Comparison of ENCODE assay signal across 29 mouse cellular contexts in genomic region chr4:150491710-150492109, GRCm38 (mm10).
DNase-seq lines count a peak whose midpoint lies in the region; ATAC-seq and TF ChIP-seq lines count a peak whose summit lies in the region.
"Had no signal": no experiment of that assay in that cellular context is flagged by ENCODE, and none has a peak within 500 bp of the region (broad histone marks: within the 10 kb centered on the region; RNA-seq: fewer than 3 reads in every experiment).

No protein-coding gene starts in this region.

- H3K27ac ChIP-seq in forebrain, embryonic 13.5 days, result peak overlapping the region; percentile 51
- no peak overlapping the region; the same call in 1 of the 2 replicates for H3K27ac ChIP-seq in forebrain, embryonic 16.5 days (ENCODE audit: low read length)
- H3K27ac ChIP-seq in hindbrain, embryonic 15.5 days (replicated peaks), result 0 out of 2 replicates have a peak overlapping the region, but pooled peaks have one; percentile 38
- H3K27ac ChIP-seq in hindbrain, embryonic 10.5 days, result no peak overlapping the region
- H3K27ac ChIP-seq in midbrain, postnatal 0 days (ENCODE audit: low read depth, low read length), result no peak overlapping the region
- H3K27ac ChIP-seq in midbrain, embryonic 15.5 days, result no peak overlapping the region
- H3K27ac ChIP-seq: embryonic facial prominence, embryonic 12.5 days; embryonic facial prominence, embryonic 15.5 days; gastrocnemius, adult 2 months; heart, embryonic 15.5 days; hindbrain, embryonic 14.5 days had no signal

- H3K27me3 ChIP-seq in forebrain, embryonic 13.5 days, result no peaks in the 10 kb centered on the region
- H3K27me3 ChIP-seq in forebrain, embryonic 16.5 days (replicated peaks; ENCODE audit: control insufficient read depth, insufficient read depth, low read length), result no peaks in the 10 kb centered on the region
- no peaks in the 10 kb centered on the region for H3K27me3 ChIP-seq in hindbrain, embryonic 15.5 days
- no peaks in the 10 kb centered on the region for H3K27me3 ChIP-seq in hindbrain, embryonic 10.5 days (ENCODE audit: insufficient read depth, poor library complexity, severe bottlenecking)
- no peaks in the 10 kb centered on the region for H3K27me3 ChIP-seq in midbrain, postnatal 0 days (ENCODE audit: insufficient read depth, low read length)
- H3K27me3 ChIP-seq in midbrain, embryonic 15.5 days (replicated peaks), result no peaks in the 10 kb centered on the region
- H3K27me3 ChIP-seq: CH12.LX; embryonic facial prominence, embryonic 12.5 days; embryonic facial prominence, embryonic 15.5 days; heart, embryonic 12.5 days; heart, embryonic 15.5 days; Patski had no signal

- H3K9me3 ChIP-seq in forebrain, embryonic 13.5 days (replicated peaks), result no peaks in the 10 kb centered on the region
- no peaks in the 10 kb centered on the region for H3K9me3 ChIP-seq in forebrain, embryonic 16.5 days (ENCODE audit: control insufficient read depth, low read length)
- H3K9me3 ChIP-seq in hindbrain, embryonic 15.5 days, result no peaks in the 10 kb centered on the region
- H3K9me3 ChIP-seq in hindbrain, embryonic 10.5 days, result no peaks in the 10 kb centered on the region
- H3K9me3 ChIP-seq in midbrain, postnatal 0 days (ENCODE audit: low read length), result no peaks in the 10 kb centered on the region
- no peaks in the 10 kb centered on the region for H3K9me3 ChIP-seq in midbrain, embryonic 15.5 days
- H3K9me3 ChIP-seq: embryonic facial prominence, embryonic 12.5 days; embryonic facial prominence, embryonic 15.5 days; G1E; heart, embryonic 12.5 days; heart, embryonic 15.5 days had no signal

- H3K4me2 ChIP-seq in forebrain, embryonic 13.5 days, result no peak overlapping the region
- H3K4me2 ChIP-seq in forebrain, embryonic 16.5 days (ENCODE audit: low read length), result no peak overlapping the region
- no peak overlapping the region for H3K4me2 ChIP-seq in hindbrain, embryonic 15.5 days
- H3K4me2 ChIP-seq in midbrain, postnatal 0 days (ENCODE audit: low read depth, low read length, poor library complexity, severe bottlenecking), result no peak overlapping the region
- no peak overlapping the region for H3K4me2 ChIP-seq in midbrain, embryonic 15.5 days
- H3K4me2 ChIP-seq: embryonic facial prominence, embryonic 12.5 days; embryonic facial prominence, embryonic 15.5 days; heart, embryonic 12.5 days; heart, embryonic 15.5 days; hindbrain, embryonic 14.5 days had no signal

- no peak for ATAC-seq in forebrain, embryonic 13.5 days
- no peak for ATAC-seq in forebrain, embryonic 16.5 days
- ATAC-seq in hindbrain, embryonic 15.5 days (ENCODE audit: low FRiP score, low read depth), result no peak
- ATAC-seq in midbrain, postnatal 0 days (ENCODE audit: low FRiP score), result no peak
- ATAC-seq in midbrain, embryonic 15.5 days (replicated peaks), result no peak
- ATAC-seq: forebrain, postnatal 0 days; Patski had no signal

- H3K36me3 ChIP-seq in forebrain, embryonic 13.5 days (ENCODE audit: poor library complexity, severe bottlenecking), result no peaks in the 10 kb centered on the region
- no peaks in the 10 kb centered on the region for H3K36me3 ChIP-seq in forebrain, embryonic 16.5 days (ENCODE audit: control insufficient read depth, insufficient read depth)
- H3K36me3 ChIP-seq in hindbrain, embryonic 15.5 days, result no peaks in the 10 kb centered on the region
- H3K36me3 ChIP-seq in hindbrain, embryonic 10.5 days, result peaks cover 11% of the 10 kb centered on the region; the same call in 1 of the 2 replicates
- no peaks in the 10 kb centered on the region for H3K36me3 ChIP-seq in midbrain, postnatal 0 days (ENCODE audit: insufficient read depth, low read length)
- no peaks in the 10 kb centered on the region for H3K36me3 ChIP-seq in midbrain, embryonic 15.5 days (replicated peaks)
- H3K36me3 ChIP-seq: embryonic facial prominence, embryonic 12.5 days; embryonic facial prominence, embryonic 15.5 days; heart, embryonic 12.5 days; heart, embryonic 15.5 days had no signal

- no peak overlapping the region for H3K4me3 ChIP-seq in forebrain, embryonic 13.5 days
- no peak overlapping the region for H3K4me3 ChIP-seq in forebrain, embryonic 16.5 days (replicated peaks; ENCODE audit: low read length)
- H3K4me3 ChIP-seq in hindbrain, embryonic 15.5 days, result no peak overlapping the region
- no peak overlapping the region for H3K4me3 ChIP-seq in hindbrain, embryonic 10.5 days
- H3K4me3 ChIP-seq in midbrain, postnatal 0 days (ENCODE audit: low read depth, low read length), result no peak overlapping the region
- no peak overlapping the region for H3K4me3 ChIP-seq in midbrain, embryonic 15.5 days
- H3K4me3 ChIP-seq: embryonic facial prominence, embryonic 12.5 days; embryonic facial prominence, embryonic 15.5 days; gastrocnemius, adult 2 months; heart, embryonic 12.5 days; heart, embryonic 15.5 days had no signal

- H3K9ac ChIP-seq in forebrain, embryonic 13.5 days, result no peak overlapping the region
- H3K9ac ChIP-seq in forebrain, embryonic 16.5 days (replicated peaks; ENCODE audit: low read depth, low read length), result no peak overlapping the region
- H3K9ac ChIP-seq in hindbrain, embryonic 15.5 days, result no peak overlapping the region
- no peak overlapping the region for H3K9ac ChIP-seq in midbrain, postnatal 0 days (replicated peaks; ENCODE audit: low read length, poor library complexity, severe bottlenecking)
- H3K9ac ChIP-seq in midbrain, embryonic 15.5 days, result no peak overlapping the region
- H3K9ac ChIP-seq: embryonic facial prominence, embryonic 12.5 days; embryonic facial prominence, embryonic 15.5 days; forebrain, postnatal 0 days; heart, embryonic 12.5 days; heart, embryonic 15.5 days; hindbrain, embryonic 14.5 days had no signal

- 61% methylated on average over 4 of the region's 4 CpGs for WGBS in forebrain, embryonic 13.5 days
- WGBS in forebrain, embryonic 16.5 days, result 48% methylated on average over 4 of the region's 4 CpGs
- 66% methylated on average over 4 of the region's 4 CpGs for WGBS in hindbrain, embryonic 15.5 days
- 81% methylated on average over 4 of the region's 4 CpGs for WGBS in hindbrain, embryonic 10.5 days
- WGBS in midbrain, postnatal 0 days, result 66% methylated on average over 4 of the region's 4 CpGs
- 64% methylated on average over 4 of the region's 4 CpGs for WGBS in midbrain, embryonic 15.5 days

- DNase-seq in hindbrain, embryonic 10.5 days (ENCODE audit: low spot score), result no peak
- peak; percentile 21 for DNase-seq in midbrain, postnatal 0 days (ENCODE audit: low spot score)
- DNase-seq in retina, postnatal 1 day, result peak; percentile 54
- DNase-seq in right cerebral cortex, postnatal 4 days, result no peak
- DNase-seq: adrenal gland, postnatal 10 days; adrenal gland, postnatal 36 days; B cell, adult 2 months; cerebellum, adult 11-12 months; cerebellum, adult 8-10 months; cerebellum, postnatal 25 days; forebrain, postnatal 0 days; gastrocnemius, adult 2 months; gastrocnemius, postnatal 14 days; heart, adult 11 months; heart, postnatal 10 days; heart, postnatal 36 days; kidney, adult 11 months had no signal

- peaks cover 44% of the 10 kb centered on the region for H3K4me1 ChIP-seq in forebrain, embryonic 13.5 days
- H3K4me1 ChIP-seq in forebrain, embryonic 16.5 days (replicated peaks; ENCODE audit: control insufficient read depth, insufficient read depth, low read length), result peaks cover 39% of the 10 kb centered on the region
- peaks cover 60% of the 10 kb centered on the region for H3K4me1 ChIP-seq in hindbrain, embryonic 15.5 days (replicated peaks)
- H3K4me1 ChIP-seq in hindbrain, embryonic 10.5 days (replicated peaks), result peaks cover 33% of the 10 kb centered on the region
- peaks cover 16% of the 10 kb centered on the region; the same call in 1 of the 2 replicates for H3K4me1 ChIP-seq in midbrain, postnatal 0 days (ENCODE audit: insufficient read depth, low read length)
- H3K4me1 ChIP-seq in midbrain, embryonic 15.5 days, result peaks cover 50% of the 10 kb centered on the region

- no peak for TF ChIP-seq CTCF in midbrain, postnatal 0 days (IDR thresholded peaks at IDR 0.05)

Comparison
In these comparisons a context has a peak if more than half of its experiments do, and no peak if none do; other contexts are left out.
1. H3K27ac ChIP-seq: peak in forebrain, embryonic 13.5 days (single experiment) and hindbrain, embryonic 15.5 days (single experiment); none in forebrain, embryonic 16.5 days (single experiment), hindbrain, embryonic 10.5 days (single experiment), midbrain, postnatal 0 days (single experiment) and midbrain, embryonic 15.5 days (single experiment).
2. DNase-seq: peak in midbrain, postnatal 0 days (single experiment) and retina, postnatal 1 day (single experiment); none in hindbrain, embryonic 10.5 days (single experiment) and right cerebral cortex, postnatal 4 days (single experiment).